Mouse (Mus musculus): ENCODE results near the gene Bet1. TPM values are rescaled to one million over a fixed set of nuclear protein-coding genes. Genes with fewer than 3 reads are reported as not detected.

Gene Bet1
- 10.7 TPM for total RNA-seq (2023)

DNA sequence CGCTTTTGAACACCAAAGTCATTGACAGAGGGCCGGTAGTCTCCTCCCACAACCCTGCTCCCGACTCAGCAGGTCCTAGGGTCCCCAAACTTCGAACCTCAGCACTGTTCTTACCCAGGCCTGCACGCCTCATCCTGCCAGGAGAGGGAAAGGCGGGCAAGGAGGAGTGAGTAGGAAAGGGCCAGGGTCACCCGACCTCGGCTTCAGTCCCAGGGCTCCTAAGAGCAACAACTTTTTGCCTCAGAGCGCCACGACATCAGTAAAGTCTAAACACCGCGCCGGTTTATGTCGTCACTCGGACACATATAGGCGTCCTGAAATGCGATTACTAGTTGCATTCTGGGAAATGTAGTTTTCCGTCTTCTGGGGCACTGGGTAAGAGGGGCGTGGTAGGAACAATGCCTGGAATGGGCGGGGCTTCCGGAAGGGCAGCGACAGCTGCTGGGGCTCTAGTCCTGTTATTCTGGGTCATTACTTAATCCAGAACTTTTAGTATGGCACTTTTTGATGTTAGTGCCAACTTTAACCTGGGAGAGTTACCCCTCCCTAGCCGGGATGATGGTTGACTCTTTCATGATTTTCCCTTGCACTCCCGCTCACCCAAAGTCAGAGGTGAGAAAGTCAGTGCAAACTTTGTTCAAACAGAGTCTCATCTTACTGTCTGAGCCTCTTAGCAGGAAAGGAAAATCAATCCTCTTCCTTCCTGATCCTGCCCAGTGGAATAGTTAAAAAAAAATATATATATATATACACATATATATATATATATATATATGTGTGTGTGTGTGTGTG, at the start of gene Bet1:
Gene Bet1 (minus strand): TSS at position 310 of the 792 bp plus-strand sequence.

Other genes with a start within 250 kb of the Bet1 start
- not detected for gene Tfpi2, start 98.1 kb downstream of the Bet1 start, total RNA-seq (2023)
- gene Gngt1, start 93.2 kb downstream of the Bet1 start, total RNA-seq (2023): not detected
- 1.3 TPM for gene Gng11, start 83.1 kb downstream of the Bet1 start, total RNA-seq (2023)